Mouse (Mus musculus): ENCODE results near the gene March8.

Gene March8

GRCm38 (mm10) chr6:116374136-116374535 lies 36.3 kb downstream of the March8 start:
- no peak for DNase-seq

- no peak for DNase-seq
These were observed 36.8 kb downstream of the March8 start for GRCm38 (mm10) chr6:116374618-116375017.

- no peak for DNase-seq
These were observed 41.1 kb downstream of the March8 start for GRCm38 (mm10) chr6:116378892-116379291.

- no peak for DNase-seq
These were observed 42.3 kb downstream of the March8 start for GRCm38 (mm10) chr6:116380157-116380556.

- DNase-seq = no peak
These were observed 43.8 kb downstream of the March8 start for GRCm38 (mm10) chr6:116381605-116382004.

- DNase-seq = no peak
These were observed 45.8 kb downstream of the March8 start for GRCm38 (mm10) chr6:116383582-116383981.

GRCm38 (mm10) chr6:116385194-116386044 lies 47.6 kb downstream of the March8 start:
- no peak for DNase-seq

- no peak for DNase-seq
These were observed 48.2 kb downstream of the March8 start for GRCm38 (mm10) chr6:116386045-116386415.

- no peak for DNase-seq
These were observed 48.7 kb downstream of the March8 start for GRCm38 (mm10) chr6:116386506-116386905.

- no peak for DNase-seq
These were observed 50.2 kb downstream of the March8 start for GRCm38 (mm10) chr6:116388068-116388467.

GRCm38 (mm10) chr6:116389481-116389880 lies 51.7 kb downstream of the March8 start:
- no peak for DNase-seq

GRCm38 (mm10) chr6:116394916-116395648 lies 57.3 kb downstream of the March8 start:
- DNase-seq = no peak

GRCm38 (mm10) chr6:116397621-116398020 lies 59.8 kb downstream of the March8 start:
- no peak for DNase-seq

- DNase-seq = no peak
These were observed 60.3 kb downstream of the March8 start for GRCm38 (mm10) chr6:116398136-116398535.

GRCm38 (mm10) chr6:116401746-116402423 lies 64.1 kb downstream of the March8 start:
- no peak for DNase-seq

GRCm38 (mm10) chr6:116402426-116402825 lies 64.6 kb downstream of the March8 start:
- no peak for DNase-seq

- no peak for DNase-seq
These were observed 67.4 kb downstream of the March8 start for GRCm38 (mm10) chr6:116405243-116405642.

- DNase-seq = no peak
These were observed 67.9 kb downstream of the March8 start for GRCm38 (mm10) chr6:116405715-116406114.

GRCm38 (mm10) chr6:116406152-116406551 lies 68.3 kb downstream of the March8 start:
- no peak for DNase-seq

GRCm38 (mm10) chr6:116406680-116407079 lies 68.9 kb downstream of the March8 start:
- no peak for DNase-seq

GRCm38 (mm10) chr6:116407216-116407615 lies 69.4 kb downstream of the March8 start:
- DNase-seq = no peak

GRCm38 (mm10) chr6:116407956-116408657 lies 70.3 kb downstream of the March8 start:
- DNase-seq = no peak

GRCm38 (mm10) chr6:116410436-116410835 lies 72.6 kb downstream of the March8 start:
- no peak for DNase-seq

Measured in right cerebral cortex, postnatal 25 days (tissue).